Mouse (Mus musculus): ENCODE data around the gene Ntm. TPM values are rescaled to one million over a fixed set of nuclear protein-coding genes. Genes with fewer than 3 reads are reported as not detected.

Ntm gene
- polyA plus RNA-seq, 1 experiment from 2014 or later = 248 TPM

DNA sequence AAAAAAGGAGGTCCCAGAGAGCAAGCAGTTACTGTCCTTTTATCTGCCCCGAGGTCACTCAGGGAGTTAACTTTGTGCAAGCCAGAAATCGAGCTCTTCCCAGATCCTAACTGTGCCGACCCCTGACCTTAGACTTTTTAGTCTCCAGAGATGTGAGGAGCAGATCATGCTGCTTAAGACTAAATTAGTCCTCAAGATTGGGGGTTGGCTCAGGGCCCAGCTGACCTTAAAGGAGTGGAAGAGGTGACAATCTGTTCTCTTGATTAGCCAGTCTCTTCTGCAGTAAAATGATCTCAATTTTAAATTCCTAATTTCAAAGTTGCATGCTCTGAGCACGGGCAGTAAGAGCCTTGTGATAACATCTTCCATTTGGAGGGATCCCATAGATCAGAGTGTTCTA is 193.6 kb downstream of the Ntm start:
- Histone ChIP-seq H3K9ac (replicated peaks) (no peak overlapping the region), H3K4me3 (replicated peaks) (no peak overlapping the region), H3K9me3 (replicated peaks) (no peaks in the 10 kb centered on the region), H3K4me2 (no peak overlapping the region), H3K27ac (replicated peaks) (no peak overlapping the region), H3K4me1 (peaks cover 25% of the 10 kb centered on the region), H3K27me3 (replicated peaks) (no peaks in the 10 kb centered on the region), H3K36me3 (no peaks in the 10 kb centered on the region)
- ATAC-seq (ENCODE audit: low FRiP score) = no peak
- 70% methylated on average over 4 of the region's 4 CpGs for WGBS

DNA sequence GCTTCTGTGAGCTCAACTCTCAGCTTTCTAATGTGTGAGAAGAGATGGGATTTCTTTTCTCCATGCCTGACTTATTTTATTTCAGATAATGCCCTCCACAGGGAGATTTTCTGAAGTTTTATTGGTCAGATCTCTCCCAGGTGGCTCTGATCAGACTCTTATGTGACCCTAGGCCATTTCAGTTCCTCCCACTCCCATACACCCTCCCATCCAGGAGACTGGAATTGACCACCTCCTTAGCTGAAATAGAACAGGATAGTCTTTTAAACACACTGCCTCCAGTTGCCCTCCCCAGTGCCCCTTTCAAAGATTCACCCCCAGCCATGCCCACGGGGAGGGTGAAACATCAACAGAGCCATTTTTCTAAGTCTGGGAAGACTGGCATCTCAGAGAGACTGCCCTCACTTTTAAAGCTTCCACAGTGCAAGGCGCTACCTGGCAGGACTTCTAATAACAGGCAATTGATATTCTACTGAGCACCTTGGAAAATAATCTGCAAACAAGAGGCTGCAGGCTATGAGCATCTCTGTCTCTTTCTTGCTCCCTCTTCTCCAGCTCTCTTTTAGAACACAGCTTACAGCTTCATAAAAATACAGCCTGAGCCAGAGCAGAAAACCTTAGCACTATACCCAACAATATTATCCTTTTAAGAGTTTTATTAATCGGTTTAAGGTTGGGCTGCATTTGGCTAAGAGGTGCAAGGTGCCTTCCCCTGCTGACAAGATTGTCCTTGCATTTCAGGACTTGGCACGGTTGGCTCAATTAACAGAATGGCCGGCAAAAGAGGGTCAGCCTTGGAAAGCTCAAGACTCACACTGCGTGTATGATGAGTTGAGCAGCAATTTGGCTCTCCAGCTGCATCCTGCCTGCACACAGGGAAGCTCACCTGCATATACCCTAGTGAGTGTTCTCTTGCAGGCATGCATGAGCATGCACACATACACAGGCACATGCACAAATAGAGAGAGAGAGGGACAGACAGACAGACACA is 196.7 kb downstream of the Ntm start:
- ATAC-seq (ENCODE audit: low FRiP score) = no peak
- Histone ChIP-seq H3K9ac (replicated peaks) (no peak overlapping the region), H3K9me3 (replicated peaks) (no peaks in the 10 kb centered on the region), H3K36me3 (no peaks in the 10 kb centered on the region), H3K27ac (replicated peaks) (peak overlapping the region; percentile 60; the same call in 1 of the 2 replicates), H3K4me3 (replicated peaks) (no peak overlapping the region), H3K4me2 (no peak overlapping the region), H3K4me1 (peaks cover 32% of the 10 kb centered on the region), H3K27me3 (replicated peaks) (no peaks in the 10 kb centered on the region)
- WGBS = 62% methylated on average over 6 of the region's 6 CpGs

DNA sequence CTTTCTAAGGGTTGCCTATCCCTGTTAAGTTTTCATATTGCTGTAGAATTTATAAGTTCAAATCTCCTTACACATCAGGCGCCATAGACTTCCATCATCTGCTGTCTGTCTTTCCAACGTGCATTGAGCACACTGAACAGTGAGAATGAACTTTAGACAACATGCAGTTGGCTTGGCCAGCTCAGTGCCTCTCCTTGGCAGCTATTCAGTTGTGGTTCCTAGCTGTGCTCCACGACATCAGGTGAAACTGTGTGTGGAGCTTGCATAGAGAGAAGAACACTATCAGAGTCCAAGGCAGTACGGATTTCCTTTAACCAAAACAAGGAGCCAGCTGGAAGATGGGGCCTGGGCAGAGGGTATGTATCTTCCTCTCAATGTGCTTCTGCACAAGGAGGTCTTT is 199.6 kb downstream of the Ntm start:
- H3K36me3 ChIP-seq = no peaks in the 10 kb centered on the region
- no peak for ATAC-seq (ENCODE audit: low FRiP score)
- H3K27me3 ChIP-seq (replicated peaks) = no peaks in the 10 kb centered on the region
- H3K9me3 ChIP-seq (replicated peaks) = no peaks in the 10 kb centered on the region
- WGBS = 89% methylated on average over 4 of the region's 4 CpGs
- H3K27ac ChIP-seq (replicated peaks) = no peak overlapping the region
- H3K4me3 ChIP-seq (replicated peaks) = no peak overlapping the region
- peaks cover 28% of the 10 kb centered on the region for H3K4me1 ChIP-seq
- no peak overlapping the region for H3K4me2 ChIP-seq
- no peak overlapping the region for H3K9ac ChIP-seq (replicated peaks)

DNA sequence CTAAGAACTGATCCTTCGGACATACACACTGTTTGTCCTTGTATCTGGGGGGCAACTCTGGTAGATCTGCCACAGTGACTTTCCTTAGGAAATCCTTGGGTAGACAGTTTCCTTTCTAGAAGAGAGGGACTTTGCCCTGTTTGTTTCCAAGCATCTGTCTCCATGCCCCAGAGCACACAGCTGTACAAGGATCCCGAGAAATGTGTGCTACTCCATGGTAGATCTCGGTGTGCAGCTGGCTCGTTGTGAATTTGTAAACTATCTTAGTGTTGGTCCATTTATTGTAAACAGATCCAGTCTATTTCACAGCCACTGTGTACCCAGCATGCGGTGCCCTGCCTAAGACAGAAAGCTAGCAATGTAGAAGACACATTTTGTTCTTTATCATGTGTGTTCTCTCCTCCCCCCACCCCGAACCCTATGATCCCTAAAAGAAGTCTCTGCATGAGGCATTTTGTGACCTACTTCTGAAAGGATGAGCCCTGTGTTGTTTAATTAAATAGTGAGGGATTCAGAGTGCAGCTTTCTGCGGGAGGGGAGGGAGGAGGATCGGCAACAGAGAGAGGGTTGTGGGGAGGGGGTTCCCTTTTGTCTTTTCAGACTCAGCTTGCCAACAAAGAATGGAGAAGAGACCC is 200.9 kb downstream of the Ntm start:
- Histone ChIP-seq H3K27ac (replicated peaks) (peak overlapping the region; percentile 43; the same call in 1 of the 2 replicates), H3K36me3 (no peaks in the 10 kb centered on the region)
- ATAC-seq (ENCODE audit: low FRiP score) = peak; percentile 47; the same call in 1 of the 2 replicates

DNA sequence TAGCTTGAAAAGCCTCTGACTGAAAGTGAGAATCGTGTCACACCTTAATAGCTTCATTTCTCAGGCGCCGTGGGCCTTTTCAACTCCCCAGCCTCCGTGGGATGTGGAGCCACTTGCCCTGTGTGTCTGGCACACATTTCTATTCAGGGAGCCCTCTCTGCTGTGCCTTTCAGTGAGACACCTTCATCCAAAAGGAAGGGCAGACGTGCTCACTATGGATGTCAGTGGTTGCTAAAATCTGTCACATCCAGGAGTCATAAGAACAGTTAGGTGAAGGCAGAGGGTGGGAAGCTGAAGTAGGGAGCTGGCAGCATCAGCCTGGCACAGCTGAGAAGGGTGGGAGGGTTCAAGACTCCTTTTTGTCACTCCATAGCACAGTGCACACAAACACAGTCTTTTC is 201.4 kb downstream of the Ntm start:
- peaks cover 21% of the 10 kb centered on the region for H3K4me1 ChIP-seq
- H3K9me3 ChIP-seq (replicated peaks) = no peaks in the 10 kb centered on the region
- 83% methylated on average over 5 of the region's 5 CpGs for WGBS
- peak overlapping the region; percentile 43; the same call in 1 of the 2 replicates for H3K27ac ChIP-seq (replicated peaks)
- no peak overlapping the region for H3K9ac ChIP-seq (replicated peaks)
- no peak overlapping the region for H3K4me2 ChIP-seq
- H3K4me3 ChIP-seq (replicated peaks) = no peak overlapping the region
- ATAC-seq (ENCODE audit: low FRiP score) = no peak
- no peaks in the 10 kb centered on the region for H3K36me3 ChIP-seq
- H3K27me3 ChIP-seq (replicated peaks) = no peaks in the 10 kb centered on the region

More for the DNA sequence above, 200.9 kb downstream of the Ntm start:
- Histone ChIP-seq H3K27me3 (replicated peaks) (no peaks in the 10 kb centered on the region), H3K9me3 (replicated peaks) (no peaks in the 10 kb centered on the region), H3K4me1 (peaks cover 25% of the 10 kb centered on the region), H3K4me2 (no peak overlapping the region), H3K9ac (replicated peaks) (no peak overlapping the region), H3K4me3 (replicated peaks) (no peak overlapping the region)
- WGBS = 35% methylated on average over 8 of the region's 8 CpGs

DNA sequence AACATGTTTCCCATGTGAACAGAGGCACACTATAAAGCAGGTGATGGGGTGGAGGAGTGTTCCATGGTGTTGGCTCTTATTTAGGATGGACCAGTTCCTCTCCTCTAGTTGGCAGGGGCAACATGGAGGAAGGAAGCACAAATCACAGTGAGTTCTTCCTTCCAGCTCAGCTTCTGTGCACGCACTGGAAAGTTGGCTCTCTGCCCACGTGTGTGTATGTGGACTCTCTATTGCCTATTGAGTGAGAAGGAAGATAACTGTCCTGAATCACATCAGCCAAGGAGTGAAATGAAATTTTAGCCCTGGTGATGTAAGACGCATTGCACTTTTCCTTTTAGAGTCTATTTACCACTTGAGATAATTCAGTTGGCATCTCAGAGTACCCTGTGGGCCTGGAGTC is 203.0 kb downstream of the Ntm start:
- Histone ChIP-seq H3K9ac (replicated peaks) (no peak overlapping the region), H3K4me3 (replicated peaks) (no peak overlapping the region), H3K9me3 (replicated peaks) (no peaks in the 10 kb centered on the region), H3K4me2 (no peak overlapping the region), H3K36me3 (no peaks in the 10 kb centered on the region), H3K27ac (replicated peaks) (no peak overlapping the region), H3K27me3 (replicated peaks) (no peaks in the 10 kb centered on the region), H3K4me1 (peaks cover 13% of the 10 kb centered on the region)
- WGBS = 69% methylated on average over 3 of the region's 3 CpGs
- no peak for ATAC-seq (ENCODE audit: low FRiP score)

DNA sequence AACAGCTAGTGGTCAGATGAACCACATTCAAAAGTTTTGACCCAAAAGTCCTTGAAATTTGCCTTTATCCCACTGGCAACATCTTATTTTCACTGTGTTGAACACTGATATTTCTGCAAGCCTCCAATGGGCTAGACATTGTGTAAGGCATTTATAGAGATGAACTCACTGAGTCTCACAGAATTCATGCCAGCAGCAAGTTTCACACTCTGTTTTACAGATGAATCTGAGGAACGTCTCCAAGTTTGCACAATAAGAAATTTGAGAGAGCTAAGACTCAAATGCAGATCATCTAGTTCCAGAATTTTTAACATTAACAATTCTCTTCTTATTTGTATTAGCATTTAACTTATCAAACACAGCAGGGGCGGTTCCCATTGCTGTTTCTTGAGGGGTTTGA is 203.9 kb downstream of the Ntm start:
- H3K4me3 ChIP-seq (replicated peaks) = no peak overlapping the region
- peaks cover 13% of the 10 kb centered on the region for H3K4me1 ChIP-seq
- no peaks in the 10 kb centered on the region for H3K36me3 ChIP-seq
- no peak overlapping the region for H3K9ac ChIP-seq (replicated peaks)
- WGBS = 91% methylated on average over 2 of the region's 2 CpGs
- no peaks in the 10 kb centered on the region for H3K27me3 ChIP-seq (replicated peaks)
- H3K27ac ChIP-seq (replicated peaks) = no peak overlapping the region
- H3K9me3 ChIP-seq (replicated peaks) = no peaks in the 10 kb centered on the region
- ATAC-seq (ENCODE audit: low FRiP score) = no peak
- H3K4me2 ChIP-seq = no peak overlapping the region

DNA sequence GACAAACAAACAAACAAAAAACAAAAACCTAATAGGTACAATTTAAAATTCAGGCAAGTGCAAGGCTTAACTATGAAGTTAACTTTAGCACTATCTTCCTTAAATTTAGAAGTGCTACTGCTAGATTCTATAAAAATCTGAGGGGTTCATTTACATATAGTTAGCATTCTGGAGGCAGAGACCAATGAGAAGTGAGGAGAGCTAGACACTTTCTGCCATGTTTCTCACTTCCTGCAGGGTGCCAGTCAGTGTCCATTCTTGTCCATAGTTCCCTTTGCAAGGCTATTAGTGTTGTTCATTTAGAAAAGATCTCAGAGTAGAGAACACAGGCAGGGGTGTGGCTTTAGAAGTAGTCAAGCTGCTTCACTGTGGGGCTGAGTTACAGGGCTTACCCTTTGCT is 208.6 kb downstream of the Ntm start:
- Histone ChIP-seq H3K9me3 (replicated peaks) (no peaks in the 10 kb centered on the region), H3K27me3 (replicated peaks) (no peaks in the 10 kb centered on the region), H3K4me1 (peaks cover 18% of the 10 kb centered on the region), H3K4me3 (replicated peaks) (no peak overlapping the region), H3K4me2 (no peak overlapping the region), H3K27ac (replicated peaks) (no peak overlapping the region), H3K9ac (replicated peaks) (no peak overlapping the region), H3K36me3 (no peaks in the 10 kb centered on the region)
- no peak for ATAC-seq (ENCODE audit: low FRiP score)

DNA sequence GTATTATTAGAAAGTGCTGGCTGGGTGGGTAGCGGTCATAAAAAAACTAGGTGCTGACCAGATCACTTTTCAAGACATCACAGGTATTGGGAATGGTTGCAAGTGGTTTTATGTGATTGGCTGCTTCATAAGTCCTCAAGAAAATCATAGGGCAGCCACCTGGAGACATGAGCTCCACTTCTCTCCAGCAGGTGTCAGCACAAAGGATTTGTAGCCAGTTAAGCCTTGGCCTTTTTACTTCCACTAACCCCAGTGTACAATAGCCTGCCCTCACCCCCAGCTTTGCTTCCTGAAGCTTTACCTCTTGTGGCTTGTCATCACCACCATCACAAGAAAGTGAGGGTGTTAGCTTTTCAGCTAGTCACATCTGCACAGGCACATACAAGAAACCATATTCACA is 211.5 kb downstream of the Ntm start:
- 44% methylated on average over 1 of the region's 1 CpGs for WGBS
- ATAC-seq (ENCODE audit: low FRiP score) = 0 out of 2 replicates have a peak, but pooled peaks have one; percentile 42
- peaks cover 18% of the 10 kb centered on the region for H3K4me1 ChIP-seq

DNA sequence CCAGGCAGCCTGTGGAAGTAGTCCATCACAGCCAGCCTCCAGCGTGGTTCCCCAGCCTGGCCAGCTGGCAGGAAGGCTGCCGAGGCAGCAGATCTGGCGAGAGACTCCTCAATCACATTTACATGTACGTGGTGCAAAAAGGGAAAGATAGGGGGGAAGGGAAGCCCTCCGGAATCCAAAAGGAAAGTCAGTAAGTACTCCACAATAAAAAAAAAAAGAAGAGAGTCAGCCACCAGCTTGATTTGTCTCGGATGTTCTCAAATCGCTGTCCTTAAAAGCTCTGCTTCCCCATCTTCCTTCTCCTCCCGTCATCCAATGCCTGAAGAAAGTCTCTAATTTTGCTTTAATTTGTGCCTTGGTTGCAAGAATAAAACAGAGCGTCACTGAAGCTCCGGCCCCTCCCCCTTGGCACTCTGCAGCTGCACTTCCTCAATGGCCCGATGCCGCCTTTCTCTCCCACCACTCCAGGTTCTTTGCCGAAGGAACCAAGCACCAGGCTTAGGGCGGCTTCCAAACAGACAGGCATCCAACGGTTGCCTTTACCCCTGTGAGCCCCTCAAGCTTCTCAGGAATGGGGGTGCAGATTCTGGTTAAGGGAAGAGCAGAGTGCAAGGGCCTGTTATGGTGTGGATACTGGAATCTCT is 212.4 kb downstream of the Ntm start:
- Histone ChIP-seq H3K4me2 (peak overlapping the region; percentile 56), H3K36me3 (no peaks in the 10 kb centered on the region), H3K27me3 (replicated peaks) (no peaks in the 10 kb centered on the region), H3K27ac (replicated peaks) (peak overlapping the region; percentile 66), H3K9ac (replicated peaks) (peak overlapping the region; percentile 23), H3K4me3 (replicated peaks) (peak overlapping the region; percentile 25), H3K9me3 (replicated peaks) (no peaks in the 10 kb centered on the region), H3K4me1 (peaks cover 18% of the 10 kb centered on the region)
- peak; percentile 67; the same call in 1 of the 2 replicates for ATAC-seq (ENCODE audit: low FRiP score)
- 12% methylated on average over 15 of the region's 15 CpGs for whole genome bisulfite sequencing

More for the DNA sequence above, 211.5 kb downstream of the Ntm start:
- no peak overlapping the region for H3K4me3 ChIP-seq (replicated peaks)
- H3K9me3 ChIP-seq (replicated peaks) = no peaks in the 10 kb centered on the region
- no peak overlapping the region for H3K4me2 ChIP-seq
- no peaks in the 10 kb centered on the region for H3K36me3 ChIP-seq
- H3K27ac ChIP-seq (replicated peaks) = no peak overlapping the region; the same call in 1 of the 2 replicates
- no peak overlapping the region for H3K9ac ChIP-seq (replicated peaks)
- H3K27me3 ChIP-seq (replicated peaks) = no peaks in the 10 kb centered on the region

DNA sequence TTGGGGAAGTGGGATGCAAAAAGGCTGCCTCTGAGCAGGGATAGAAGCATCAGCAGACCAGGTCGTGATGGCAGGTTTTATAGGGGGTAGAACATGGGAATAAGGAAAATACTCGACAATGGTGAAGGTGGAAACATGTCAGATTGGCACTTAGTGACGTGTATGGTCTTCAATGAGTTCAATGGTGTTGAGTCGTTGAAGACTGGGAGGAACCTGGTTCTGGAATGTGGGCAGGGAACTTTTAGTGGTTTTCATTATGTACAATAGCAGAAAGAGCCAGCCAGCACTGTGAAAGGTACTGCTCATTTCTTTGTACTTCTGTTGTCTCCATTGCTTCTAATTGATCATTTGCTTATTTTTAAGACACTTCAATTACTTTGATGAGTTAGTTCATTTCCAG is 214.9 kb downstream of the Ntm start:
- Histone ChIP-seq H3K4me2 (no peak overlapping the region), H3K36me3 (no peaks in the 10 kb centered on the region), H3K9ac (replicated peaks) (no peak overlapping the region), H3K4me3 (replicated peaks) (no peak overlapping the region), H3K9me3 (replicated peaks) (no peaks in the 10 kb centered on the region), H3K27ac (replicated peaks) (no peak overlapping the region), H3K27me3 (replicated peaks) (no peaks in the 10 kb centered on the region), H3K4me1 (peaks cover 18% of the 10 kb centered on the region)
- 76% methylated on average over 4 of the region's 4 CpGs for WGBS
- ATAC-seq (ENCODE audit: low FRiP score) = no peak

All from neural tube, embryonic 15.5 days (tissue).